Mouse (Mus musculus) T-cell, adult 2 months (primary cell): Measurements from ENCODE around the gene Tsen54.

Experiments used
- DNase-seq: peaks from one replicate; pipeline ENCODE4 v3.0.0; 2022; ENCODE audit warnings: low spot score

Tsen54 gene

DNA sequence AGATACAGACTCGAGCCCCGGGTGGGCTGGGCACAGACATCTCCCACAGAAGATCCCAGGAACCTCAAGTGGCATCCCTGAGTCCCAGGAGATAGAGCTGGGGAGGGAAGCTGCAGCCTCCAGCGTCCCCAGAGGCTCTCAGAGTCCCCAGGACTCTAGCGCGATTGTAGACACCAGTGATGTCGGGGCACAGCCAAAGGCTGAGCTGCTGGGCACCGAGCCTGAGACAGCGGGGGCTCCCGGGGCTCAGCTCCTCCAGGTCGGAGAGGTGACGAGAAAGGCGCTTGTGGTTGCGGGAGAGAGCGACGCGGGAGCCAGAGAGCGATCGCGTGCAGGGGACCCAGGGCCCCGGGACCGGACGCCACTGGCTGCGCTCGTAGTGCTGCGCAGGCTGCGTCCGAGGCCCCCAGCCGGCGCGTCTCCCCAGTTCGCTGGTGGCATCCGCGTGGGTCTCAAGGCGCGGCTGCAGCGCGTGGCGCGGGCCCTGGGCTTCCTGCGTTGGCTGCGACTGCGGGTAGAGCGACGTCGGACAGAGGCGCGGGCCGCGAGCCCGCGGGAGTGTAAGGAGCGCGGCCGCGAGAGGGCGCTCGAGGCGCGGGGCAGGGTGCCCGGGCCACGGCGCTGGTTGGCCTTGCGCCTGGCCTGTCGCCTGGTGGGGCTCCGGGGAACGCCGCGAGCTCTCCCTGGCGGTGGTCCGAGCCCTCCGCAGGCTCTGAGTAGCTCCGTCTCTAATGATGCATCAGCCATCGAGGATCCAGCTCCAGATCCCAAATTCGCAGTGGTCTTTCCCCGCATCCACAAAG lies 44.8 kb downstream of the Tsen54 start:
- DNase-seq, result peak; percentile 86

DNA sequence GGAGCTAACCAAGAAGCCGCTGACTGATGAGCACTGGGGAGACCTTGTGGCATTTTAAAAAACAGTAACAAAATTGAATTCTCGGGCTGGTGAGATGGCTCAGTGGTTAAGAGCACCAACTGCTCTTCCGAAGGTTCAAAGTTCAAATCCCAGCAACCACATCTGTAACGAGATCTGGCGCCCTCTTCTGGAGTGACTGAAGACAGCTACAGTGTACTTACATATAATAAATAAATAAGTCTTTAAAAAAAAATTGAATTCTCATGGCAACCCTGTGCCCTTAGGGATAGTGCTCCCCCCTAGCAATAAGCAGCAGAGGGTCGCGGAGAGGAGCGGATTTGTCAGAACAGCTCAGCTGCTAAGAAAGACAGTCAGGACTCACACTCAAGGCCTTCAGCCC lies 49.4 kb downstream of the Tsen54 start:
- no peak for DNase-seq

DNA sequence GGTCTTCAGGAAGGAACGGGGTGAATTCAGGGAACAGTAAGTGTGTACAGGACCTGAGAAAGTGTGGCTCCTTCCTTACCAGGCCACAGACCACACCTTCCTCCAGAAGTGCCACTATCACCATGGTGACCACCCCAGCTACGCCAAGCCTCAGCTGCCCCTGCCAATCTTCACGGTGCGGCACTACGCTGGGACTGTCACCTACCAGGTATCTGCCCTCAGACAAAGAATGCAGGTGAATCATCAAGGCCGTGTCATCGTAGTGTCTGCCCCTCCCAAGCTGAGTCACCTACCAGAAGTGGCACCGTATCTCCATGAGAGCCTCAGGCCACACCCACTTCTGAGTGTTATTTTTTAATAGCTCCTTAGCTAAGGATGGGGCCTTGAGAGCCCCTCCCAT lies 54.9 kb downstream of the Tsen54 start:
- no peak for DNase-seq

DNA sequence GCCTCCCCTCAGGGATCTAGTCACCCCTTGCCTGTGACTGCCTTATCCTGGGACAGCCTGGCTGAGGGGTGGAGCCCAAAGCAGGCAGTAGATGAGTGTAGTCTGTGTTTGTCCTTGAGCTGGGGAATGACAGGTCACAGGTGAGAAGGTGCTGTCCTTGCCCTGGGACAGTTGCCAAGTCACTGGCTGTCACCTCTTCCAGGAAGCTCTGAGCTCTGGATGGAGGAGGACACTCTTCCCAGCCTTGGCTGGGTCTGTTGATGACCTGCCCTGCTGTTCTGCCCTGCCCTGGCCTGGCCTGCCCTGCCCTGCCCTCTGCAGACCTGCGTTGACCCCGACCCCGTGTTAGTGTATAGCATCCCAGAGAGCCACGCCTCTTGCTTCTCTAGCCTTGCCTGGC lies 57.9 kb downstream of the Tsen54 start:
- DNase-seq, result no peak
